In genomic region chr15:78937311-78937710, GRCm38 (mm10) we compare ENCODE assay signal across 2 mouse cellular contexts.
TF ChIP-seq lines count a peak whose summit lies in the region.

No protein-coding gene starts in this region.

TF ChIP-seq in C2C12, 6 proteins besides CTCF, POLR2A, EP300 and RAD21:
- TF ChIP-seq MYOD1 (IDR thresholded peaks at IDR 0.05; ENCODE audit: control insufficient read depth, insufficient read length, low read depth) = no peak
- no peak for TF ChIP-seq FOSL1 (IDR thresholded peaks at IDR 0.05; ENCODE audit: insufficient read depth, low read length, poor library complexity, severe bottlenecking)
- TF ChIP-seq CEBPB (IDR thresholded peaks at IDR 0.05; ENCODE audit: low read depth) = no peak
- no peak for TF ChIP-seq MAX (IDR thresholded peaks at IDR 0.05)
- TF ChIP-seq USF1 (IDR thresholded peaks at IDR 0.05; ENCODE audit: low read depth) = no peak
- TF ChIP-seq MYOG (IDR thresholded peaks at IDR 0.05; ENCODE audit: control insufficient read depth, extremely low read depth, insufficient read length) = no peak
TF ChIP-seq in C2C12: peak in this region for 0.

TF ChIP-seq in ES-E14, 5 proteins besides CTCF, POLR2A, EP300 and RAD21:
- TF ChIP-seq ZC3H11A (IDR thresholded peaks at IDR 0.05; ENCODE audit: borderline replicate concordance, low read depth, low read length) (no peak), MAFK (IDR thresholded peaks at IDR 0.05; ENCODE audit: insufficient read depth, low read depth, low read length) (no peak), CHD2 (IDR thresholded peaks at IDR 0.05; ENCODE audit: low read depth, low read length) (no peak), ZNF384 (IDR thresholded peaks at IDR 0.05; ENCODE audit: low read depth, low read length) (no peak), HCFC1 (IDR thresholded peaks at IDR 0.05; ENCODE audit: borderline replicate concordance, insufficient read depth, low read length) (no peak)
